Mouse (Mus musculus): ENCODE data around the gene Zcchc4. TPM values are rescaled to one million over a fixed set of nuclear protein-coding genes. Genes with fewer than 3 reads are reported as not detected.

The Zcchc4 gene
- polyA plus RNA-seq, 1 experiment, result 5.2 TPM

Other genes with a start within 250 kb of the Zcchc4 start
- gene Lgi2, start 208.9 kb upstream of the Zcchc4 start, polyA plus RNA-seq (2012; ENCODE audit: insufficient read depth, insufficient read length, missing spikeins), result 2.1 and 2.7 TPM in 2 replicates
- gene Sepsecs, start 105.7 kb upstream of the Zcchc4 start, polyA plus RNA-seq (2012; ENCODE audit: insufficient read depth, insufficient read length, missing spikeins), result 8.4 and 14.1 TPM in 2 replicates
- gene Pi4k2b, start 33.8 kb upstream of the Zcchc4 start, polyA plus RNA-seq (2012; ENCODE audit: insufficient read depth, insufficient read length, missing spikeins), result 8.8 and 11.1 TPM in 2 replicates
- 35.5 and 37.1 TPM in 2 replicates for gene Anapc4, start 58.6 kb downstream of the Zcchc4 start, polyA plus RNA-seq (2012; ENCODE audit: insufficient read depth, insufficient read length, missing spikeins)